Mouse (Mus musculus): ENCODE measurements around the gene Ppp2r3d.

GRCm38 (mm10) chr9:124422900-124423551, 53.7 kb downstream of the Ppp2r3d start:
- TF ChIP-seq EP300 (IDR thresholded peaks at IDR 0.05; ENCODE audit: low read depth) (no peak), CTCF (IDR thresholded peaks at IDR 0.05; ENCODE audit: low read depth) (peak; percentile 27; the same call in 1 of the 2 replicates)

Data from liver, embryonic 14.5 days (tissue).